Mouse (Mus musculus) forebrain, embryonic 16.5 days (tissue): ENCODE results near the gene Me1. TPM values are rescaled to one million over a fixed set of nuclear protein-coding genes. Genes with fewer than 3 reads are reported as not detected.

ENCODE experiments used
- ATAC-seq: fragments of 200-750 bp; cut with Nextera tagmentation; 2 replicates; pipeline ENCODE4 v1.8.0; 2017; ENCODE audit warnings: mild to moderate bottlenecking, moderate library complexity
- H3K27ac ChIP-seq: fragments of 300-500 bp; sonication (generic); 2 replicates; pipeline ENCODE4 v1.5.1; 2014; ENCODE audit warnings: low read length, control low read depth
- H3K27me3 ChIP-seq: fragments of 300-500 bp; sonication (generic); replicated peaks from 2 replicates; pipeline ENCODE4 v1.6.1; 2014; ENCODE audit warnings: low read length; ENCODE audit not compliant: control insufficient read depth, insufficient read depth
- H3K36me3 ChIP-seq: fragments of 300-500 bp; sonication (generic); 2 replicates; pipeline ENCODE4 v1.6.1; 2014; ENCODE audit not compliant: control insufficient read depth, insufficient read depth
- H3K4me1 ChIP-seq: fragments of 300-500 bp; sonication (generic); replicated peaks from 2 replicates; pipeline ENCODE4 v1.6.1; 2014; ENCODE audit warnings: low read length; ENCODE audit not compliant: control insufficient read depth, insufficient read depth
- H3K4me2 ChIP-seq: fragments of 300-500 bp; sonication (generic); 2 replicates; pipeline ENCODE4 v1.6.1; 2014; ENCODE audit warnings: mild to moderate bottlenecking, low read length, control low read depth
- H3K4me3 ChIP-seq: fragments of 300-500 bp; sonication (generic); replicated peaks from 2 replicates; pipeline ENCODE4 v1.5.1; 2014; ENCODE audit warnings: mild to moderate bottlenecking, low read length, control low read depth
- H3K9ac ChIP-seq: fragments of 300-500 bp; sonication (generic); replicated peaks from 2 replicates; pipeline ENCODE4 v1.6.1; 2014; ENCODE audit warnings: low read depth, low read length, control low read depth
- H3K9me3 ChIP-seq: fragments of 300-500 bp; sonication (generic); 2 replicates; pipeline ENCODE4 v1.6.1; 2016; ENCODE audit warnings: low read length; ENCODE audit not compliant: control insufficient read depth
- WGBS: fragments of 180-500 bp; shearing (Covaris S2); extraction: QIAGEN DNeasy Blood & Tissue Kit; methylation state at CpG from one replicate; pipeline ENCODE4 v1.1.7; 2014; 5-methylcytosine and 5-hydroxymethylcytosine counted together
- polyA plus RNA-seq: library from polyadenylated mRNA; unstranded; fragments of >200 nt; fragmentation: Nextera tagmentation; extraction: Ambion mirVana; gene quantifications from 2 replicates; pipeline ENCODE4 v1.2.1, GENCODE M21; 2015

The Me1 gene
- polyA plus RNA-seq, 1 experiment from 2014 or later = 22.7 TPM

GRCm38 (mm10) chr9:86679843-86680417 lies 15.8 kb downstream of the Me1 start:
- no peak for ATAC-seq
- WGBS = 88% methylated on average over 11 of the region's 11 CpGs

GRCm38 (mm10) chr9:86676246-86676645 lies 19.5 kb downstream of the Me1 start:
- H3K4me1 ChIP-seq = no peaks in the 10 kb centered on the region

More at GRCm38 (mm10) chr9:86679843-86680417, 15.8 kb downstream of the Me1 start:
- no peak overlapping the region for H3K4me2 ChIP-seq
- no peak overlapping the region for H3K27ac ChIP-seq
- no peaks in the 10 kb centered on the region for H3K9me3 ChIP-seq
- no peak overlapping the region for H3K9ac ChIP-seq
- H3K4me3 ChIP-seq = no peak overlapping the region
- H3K36me3 ChIP-seq = no peaks in the 10 kb centered on the region
- 0 out of 2 replicates have a peak, but pooled peaks cover 3% of the 10 kb centered on the region for H3K4me1 ChIP-seq
- H3K27me3 ChIP-seq = no peaks in the 10 kb centered on the region

GRCm38 (mm10) chr9:86675426-86675825 lies 20.3 kb downstream of the Me1 start:
- Histone ChIP-seq H3K27me3 (no peaks in the 10 kb centered on the region), H3K4me3 (no peak overlapping the region), H3K9me3 (no peaks in the 10 kb centered on the region), H3K4me2 (no peak overlapping the region), H3K9ac (no peak overlapping the region), H3K4me1 (no peaks in the 10 kb centered on the region), H3K27ac (no peak overlapping the region), H3K36me3 (no peaks in the 10 kb centered on the region)
- 90% methylated on average over 2 of the region's 2 CpGs for WGBS
- ATAC-seq = no peak

More at GRCm38 (mm10) chr9:86676246-86676645, 19.5 kb downstream of the Me1 start:
- no peaks in the 10 kb centered on the region for H3K27me3 ChIP-seq
- no peak overlapping the region for H3K4me2 ChIP-seq
- H3K27ac ChIP-seq = no peak overlapping the region
- no peaks in the 10 kb centered on the region for H3K9me3 ChIP-seq
- 96% methylated on average over 3 of the region's 3 CpGs for WGBS
- no peak overlapping the region for H3K9ac ChIP-seq
- no peak for ATAC-seq
- no peaks in the 10 kb centered on the region for H3K36me3 ChIP-seq
- H3K4me3 ChIP-seq = no peak overlapping the region

DNA sequence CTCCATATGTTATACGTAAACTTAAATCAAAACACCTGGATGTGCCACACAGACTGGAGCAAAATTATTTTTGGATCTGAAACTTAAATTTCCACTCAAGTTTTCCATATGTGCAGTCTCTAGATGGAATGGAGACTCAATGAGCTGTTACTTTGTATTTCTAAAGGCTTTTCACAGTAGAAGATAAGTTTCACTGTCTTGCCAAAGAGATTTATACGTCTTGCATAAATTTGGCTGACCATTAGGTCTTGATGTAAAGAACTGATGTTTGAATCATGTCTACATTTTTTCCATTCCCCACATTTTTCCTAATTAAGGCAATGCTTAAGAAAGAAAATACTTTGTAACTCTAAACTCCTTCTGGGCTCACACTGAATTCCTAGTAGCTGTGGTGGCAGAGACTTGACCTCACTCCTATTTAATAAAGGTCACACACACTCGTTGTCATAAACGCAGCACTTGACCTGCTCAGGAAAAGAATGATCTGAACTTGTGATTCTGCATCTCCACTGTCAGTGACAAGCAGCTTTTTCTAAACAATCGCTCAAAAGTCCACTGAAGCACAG lies 22.8 kb downstream of the Me1 start:
- WGBS = 69% methylated on average over 5 of the region's 5 CpGs
- Histone ChIP-seq H3K27ac (no peak overlapping the region), H3K4me3 (no peak overlapping the region), H3K9ac (no peak overlapping the region), H3K27me3 (no peaks in the 10 kb centered on the region), H3K4me1 (no peaks in the 10 kb centered on the region), H3K36me3 (no peaks in the 10 kb centered on the region), H3K4me2 (no peak overlapping the region), H3K9me3 (no peaks in the 10 kb centered on the region)
- no peak for ATAC-seq

GRCm38 (mm10) chr9:86668590-86669252 lies 27.0 kb downstream of the Me1 start:
- no peak for ATAC-seq
- Histone ChIP-seq H3K4me3 (no peak overlapping the region), H3K27me3 (no peaks in the 10 kb centered on the region), H3K27ac (no peak overlapping the region), H3K9me3 (no peaks in the 10 kb centered on the region), H3K9ac (no peak overlapping the region), H3K4me1 (no peaks in the 10 kb centered on the region), H3K36me3 (no peaks in the 10 kb centered on the region), H3K4me2 (no peak overlapping the region)
- WGBS = 15% methylated on average over 8 of the region's 8 CpGs

DNA sequence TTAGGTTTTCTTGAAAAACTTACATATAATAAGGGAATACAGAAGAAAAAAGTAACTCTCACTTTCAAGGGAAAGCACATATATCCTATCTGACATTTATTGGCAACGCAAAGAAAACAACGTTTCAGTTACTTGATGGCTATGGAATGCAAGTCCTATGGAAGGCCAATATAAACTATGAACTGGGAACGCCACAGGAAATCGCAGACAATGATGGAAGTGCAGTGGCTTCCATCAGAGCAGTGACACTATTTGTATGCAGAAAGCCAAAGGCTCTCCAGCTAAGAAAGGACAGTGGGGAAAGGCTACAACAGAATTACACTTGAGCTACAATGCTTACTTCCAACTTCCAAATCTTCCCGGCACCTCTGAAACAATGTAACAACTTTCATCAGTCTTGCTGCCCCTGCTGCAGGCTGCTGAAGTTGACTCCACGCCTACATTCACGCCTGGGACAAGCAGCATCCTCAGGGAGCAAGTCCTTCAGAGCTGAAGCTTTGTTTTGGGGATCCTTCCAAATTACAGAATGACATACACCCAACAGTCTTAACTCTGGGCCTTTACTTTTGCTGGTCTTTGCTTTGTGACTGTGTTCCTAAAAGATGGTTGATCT lies 28.5 kb downstream of the Me1 start:
- Histone ChIP-seq H3K4me2 (no peak overlapping the region), H3K4me1 (no peaks in the 10 kb centered on the region), H3K4me3 (no peak overlapping the region), H3K9me3 (no peaks in the 10 kb centered on the region), H3K27me3 (no peaks in the 10 kb centered on the region), H3K36me3 (no peaks in the 10 kb centered on the region), H3K27ac (no peak overlapping the region), H3K9ac (no peak overlapping the region)
- no peak for ATAC-seq
- 87% methylated on average over 7 of the region's 7 CpGs for WGBS

GRCm38 (mm10) chr9:86661679-86662078 lies 34.1 kb downstream of the Me1 start:
- Histone ChIP-seq H3K27ac (no peak overlapping the region), H3K9me3 (no peaks in the 10 kb centered on the region), H3K27me3 (no peaks in the 10 kb centered on the region), H3K4me3 (no peak overlapping the region), H3K4me2 (no peak overlapping the region), H3K9ac (no peak overlapping the region), H3K36me3 (no peaks in the 10 kb centered on the region), H3K4me1 (no peaks in the 10 kb centered on the region)
- WGBS = 98% methylated on average over 6 of the region's 6 CpGs
- no peak for ATAC-seq

DNA sequence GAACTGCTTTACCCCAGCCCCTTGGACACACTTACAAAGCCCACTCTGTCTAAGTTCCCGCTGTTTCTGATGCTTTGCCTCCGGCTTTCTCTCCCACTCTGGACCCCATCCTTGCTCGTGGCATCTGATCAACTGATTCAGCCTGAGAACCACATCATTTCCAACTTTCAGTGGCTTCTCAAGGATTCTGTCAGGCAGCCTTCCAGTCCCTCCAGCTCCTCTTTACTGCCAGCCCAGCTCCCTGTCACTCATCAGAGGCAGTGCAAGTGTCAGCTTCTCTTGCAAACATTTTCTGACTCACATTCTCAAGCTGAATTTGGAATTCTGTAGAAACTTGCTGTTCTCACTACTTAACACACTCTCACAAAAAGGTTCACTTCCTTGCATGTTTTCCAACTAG lies 34.5 kb downstream of the Me1 start:
- Histone ChIP-seq H3K27me3 (no peaks in the 10 kb centered on the region), H3K4me3 (no peak overlapping the region), H3K4me1 (no peaks in the 10 kb centered on the region), H3K9ac (no peak overlapping the region), H3K9me3 (no peaks in the 10 kb centered on the region), H3K36me3 (no peaks in the 10 kb centered on the region), H3K27ac (no peak overlapping the region), H3K4me2 (no peak overlapping the region)
- peak; percentile 38; the same call in 1 of the 2 replicates for ATAC-seq
- 89% methylated on average over 3 of the region's 3 CpGs for WGBS

GRCm38 (mm10) chr9:86660327-86660726 lies 35.4 kb downstream of the Me1 start:
- no peaks in the 10 kb centered on the region for H3K9me3 ChIP-seq
- H3K4me2 ChIP-seq = no peak overlapping the region
- H3K36me3 ChIP-seq = no peaks in the 10 kb centered on the region
- no peak overlapping the region for H3K4me3 ChIP-seq
- no peaks in the 10 kb centered on the region for H3K4me1 ChIP-seq
- ATAC-seq = no peak
- no peaks in the 10 kb centered on the region for H3K27me3 ChIP-seq
- H3K27ac ChIP-seq = no peak overlapping the region
- 87% methylated on average over 2 of the region's 2 CpGs for WGBS
- H3K9ac ChIP-seq = no peak overlapping the region
